Mouse (Mus musculus): ENCODE measurements around the gene Cnot9. TPM values are rescaled to one million over a fixed set of nuclear protein-coding genes. Genes with fewer than 3 reads are reported as not detected.

Cnot9 gene
- polyA plus RNA-seq, 1 experiment from 2014 or later: 53.8 TPM

- no peaks in the 10 kb centered on the region for H3K36me3 ChIP-seq
- H3K4me1 ChIP-seq: peaks cover 10% of the 10 kb centered on the region
- ATAC-seq (replicated peaks): no peak
- H3K27ac ChIP-seq (replicated peaks): no peak overlapping the region
- H3K4me3 ChIP-seq: no peak overlapping the region
- no peaks in the 10 kb centered on the region for H3K27me3 ChIP-seq
- no peaks in the 10 kb centered on the region for H3K9me3 ChIP-seq
- H3K4me2 ChIP-seq (replicated peaks): no peak overlapping the region
- no peak overlapping the region for H3K9ac ChIP-seq (replicated peaks)
These were observed 32.8 kb downstream of the Cnot9 start for GRCm38 (mm10) chr1:74538650-74539049.

GRCm38 (mm10) chr1:74542451-74542961 lies 36.6 kb downstream of the Cnot9 start, which contains the start of gene Plcd4:
Gene Plcd4 (plus strand): TSS chr1:74542888.
- H3K4me1 ChIP-seq: peaks cover 10% of the 10 kb centered on the region
- H3K9me3 ChIP-seq: no peaks in the 10 kb centered on the region
- H3K4me2 ChIP-seq (replicated peaks): peak within 1 kb of the TSS; percentile 34
- H3K4me3 ChIP-seq: peak within 1 kb of the TSS; percentile 21
- H3K27me3 ChIP-seq: no peaks in the 10 kb centered on the region
- H3K36me3 ChIP-seq: no peaks in the 10 kb centered on the region
- H3K9ac ChIP-seq (replicated peaks): 0 out of 2 replicates have a peak within 1 kb of the TSS, but pooled peaks have one; percentile 5
- H3K27ac ChIP-seq (replicated peaks): peak within 1 kb of the TSS; percentile 41
- peak; percentile 58; the same call in 1 of the 2 replicates for ATAC-seq (replicated peaks)
- WGBS: 4% methylated on average over 5 of the region's 6 CpGs

GRCm38 (mm10) chr1:74544184-74544583 lies 38.3 kb downstream of the Cnot9 start, which contains the start of gene Usp37:
Gene Usp37 (minus strand): TSS chr1:74544284.
- Histone ChIP-seq H3K9me3 (no peaks in the 10 kb centered on the region), H3K36me3 (no peaks in the 10 kb centered on the region), H3K27me3 (no peaks in the 10 kb centered on the region), H3K9ac (replicated peaks) (no peak within 1 kb of the TSS), H3K4me1 (peaks cover 10% of the 10 kb centered on the region), H3K27ac (replicated peaks) (no peak within 1 kb of the TSS), H3K4me2 (replicated peaks) (no peak within 1 kb of the TSS; the same call in 1 of the 2 replicates), H3K4me3 (no peak within 1 kb of the TSS)
- no peak for ATAC-seq (replicated peaks)
- WGBS: 28% methylated on average over 4 of the region's 4 CpGs

- WGBS: 87% methylated on average over 5 of the region's 5 CpGs
- no peak overlapping the region for H3K4me3 ChIP-seq
- no peaks in the 10 kb centered on the region for H3K9me3 ChIP-seq
These were observed 53.2 kb downstream of the Cnot9 start for GRCm38 (mm10) chr1:74559061-74559460.

GRCm38 (mm10) chr1:74565834-74566233 lies 60.0 kb downstream of the Cnot9 start:
- peaks cover 67% of the 10 kb centered on the region for H3K36me3 ChIP-seq
- 71% methylated on average over 6 of the region's 6 CpGs for WGBS

More at GRCm38 (mm10) chr1:74559061-74559460, 53.2 kb downstream of the Cnot9 start:
- H3K36me3 ChIP-seq: peaks cover 5% of the 10 kb centered on the region; the same call in 1 of the 2 replicates
- H3K9ac ChIP-seq (replicated peaks): no peak overlapping the region
- no peak overlapping the region for H3K4me2 ChIP-seq (replicated peaks)
- no peaks in the 10 kb centered on the region for H3K4me1 ChIP-seq
- no peak overlapping the region for H3K27ac ChIP-seq (replicated peaks)
- no peak for ATAC-seq (replicated peaks)
- no peaks in the 10 kb centered on the region for H3K27me3 ChIP-seq

GRCm38 (mm10) chr1:74569739-74570719 lies 64.2 kb downstream of the Cnot9 start:
- Histone ChIP-seq H3K9me3 (no peaks in the 10 kb centered on the region), H3K4me2 (replicated peaks) (no peak overlapping the region), H3K36me3 (peaks cover 93% of the 10 kb centered on the region), H3K4me3 (no peak overlapping the region), H3K9ac (replicated peaks) (no peak overlapping the region), H3K4me1 (no peaks in the 10 kb centered on the region), H3K27ac (replicated peaks) (no peak overlapping the region), H3K27me3 (no peaks in the 10 kb centered on the region)
- 92% methylated on average over 29 of the region's 29 CpGs for WGBS
- ATAC-seq (replicated peaks): no peak

More at GRCm38 (mm10) chr1:74565834-74566233, 60.0 kb downstream of the Cnot9 start:
- no peak overlapping the region for H3K4me2 ChIP-seq (replicated peaks)
- no peaks in the 10 kb centered on the region for H3K27me3 ChIP-seq
- no peak overlapping the region for H3K4me3 ChIP-seq
- no peak for ATAC-seq (replicated peaks)
- no peak overlapping the region for H3K27ac ChIP-seq (replicated peaks)
- no peaks in the 10 kb centered on the region for H3K4me1 ChIP-seq
- no peak overlapping the region for H3K9ac ChIP-seq (replicated peaks)
- no peaks in the 10 kb centered on the region for H3K9me3 ChIP-seq

Other genes with a start within 250 kb of the Cnot9 start
- gene Gpbar1, start 227.5 kb upstream of the Cnot9 start, polyA plus RNA-seq (2015; fragmentation: Nextera tagmentation; extraction: Ambion mirVana): 0.34 TPM in 1 of 2 replicates, not detected in the other
- gene Aamp, start 221.3 kb upstream of the Cnot9 start, polyA plus RNA-seq (2015; fragmentation: Nextera tagmentation; extraction: Ambion mirVana): 211 and 214 TPM in 2 replicates
- 99.2 and 104 TPM in 2 replicates for gene Pnkd, start 221.1 kb upstream of the Cnot9 start, polyA plus RNA-seq (2015; fragmentation: Nextera tagmentation; extraction: Ambion mirVana)
- gene Tmbim1, start 200.4 kb upstream of the Cnot9 start, polyA plus RNA-seq (2015; fragmentation: Nextera tagmentation; extraction: Ambion mirVana): 5.4 and 6.8 TPM in 2 replicates
- 0.38 and 1.2 TPM in 2 replicates for gene Catip, start 143.9 kb upstream of the Cnot9 start, polyA plus RNA-seq (2015; fragmentation: Nextera tagmentation; extraction: Ambion mirVana)
- gene Slc11a1, start 130.9 kb upstream of the Cnot9 start, polyA plus RNA-seq (2015; fragmentation: Nextera tagmentation; extraction: Ambion mirVana): 1.9 and 3.2 TPM in 2 replicates
- gene Ctdsp1, start 114.5 kb upstream of the Cnot9 start, polyA plus RNA-seq (2015; fragmentation: Nextera tagmentation; extraction: Ambion mirVana): 21.4 and 22.4 TPM in 2 replicates
- 0.27 and 0.29 TPM in 2 replicates for gene Vil1, start 96.7 kb upstream of the Cnot9 start, polyA plus RNA-seq (2015; fragmentation: Nextera tagmentation; extraction: Ambion mirVana)
- gene Plcd4, start 36.8 kb downstream of the Cnot9 start, polyA plus RNA-seq (2015; fragmentation: Nextera tagmentation; extraction: Ambion mirVana): 3.4 and 5.3 TPM in 2 replicates
- 32.2 and 33.0 TPM in 2 replicates for gene Usp37, start 38.2 kb downstream of the Cnot9 start, polyA plus RNA-seq (2015; fragmentation: Nextera tagmentation; extraction: Ambion mirVana)
- 8.9 and 9.6 TPM in 2 replicates for gene Zfp142, start 82.2 kb downstream of the Cnot9 start, polyA plus RNA-seq (2015; fragmentation: Nextera tagmentation; extraction: Ambion mirVana)
- 27.6 and 27.9 TPM in 2 replicates for gene Bcs1l, start 82.2 kb downstream of the Cnot9 start, polyA plus RNA-seq (2015; fragmentation: Nextera tagmentation; extraction: Ambion mirVana)
- gene Rnf25, start 95.3 kb downstream of the Cnot9 start, polyA plus RNA-seq (2015; fragmentation: Nextera tagmentation; extraction: Ambion mirVana): 41.8 and 46.0 TPM in 2 replicates
- 25.7 and 27.9 TPM in 2 replicates for gene Stk36, start 95.4 kb downstream of the Cnot9 start, polyA plus RNA-seq (2015; fragmentation: Nextera tagmentation; extraction: Ambion mirVana)
- gene Ttll4, start 155.7 kb downstream of the Cnot9 start, polyA plus RNA-seq (2015; fragmentation: Nextera tagmentation; extraction: Ambion mirVana): 15.3 and 16.1 TPM in 2 replicates
- 0.91 and 1.6 TPM in 2 replicates for gene Cyp27a1, start 207.5 kb downstream of the Cnot9 start, polyA plus RNA-seq (2015; fragmentation: Nextera tagmentation; extraction: Ambion mirVana)
- not detected in 2 replicates for gene Prkag3, start 243.2 kb downstream of the Cnot9 start, polyA plus RNA-seq (2015; fragmentation: Nextera tagmentation; extraction: Ambion mirVana)

Data from forebrain, embryonic 15.5 days (tissue).